Mouse (Mus musculus) hindbrain, postnatal 0 days (tissue): ENCODE data around the gene Rgs3. TPM values are rescaled to one million over a fixed set of nuclear protein-coding genes. Genes with fewer than 3 reads are reported as not detected.

Experiments used
- ATAC-seq: fragments of 200-750 bp; cut with Nextera tagmentation; 2 replicates; pipeline ENCODE4 v1.8.0; 2017; ENCODE audit warnings: mild to moderate bottlenecking, moderate TSS enrichment, moderate library complexity
- DNase-seq: peaks from one replicate; pipeline ENCODE4 v3.0.0-alpha.2; 2015; ENCODE audit warnings: low spot score
- H3K27ac ChIP-seq: fragments of 300-500 bp; sonication (generic); 2 replicates; pipeline ENCODE4 v1.5.1; 2014; ENCODE audit warnings: mild to moderate bottlenecking
- H3K27me3 ChIP-seq: fragments of 300-500 bp; sonication (generic); 2 replicates; pipeline ENCODE4 v1.6.1; 2014; ENCODE audit warnings: low read length, mixed read lengths; ENCODE audit not compliant: insufficient read depth
- H3K36me3 ChIP-seq: fragments of 300-500 bp; sonication (generic); 2 replicates; pipeline ENCODE4 v1.6.1; 2014; ENCODE audit warnings: low read length, mixed read lengths; ENCODE audit not compliant: insufficient read depth
- H3K4me1 ChIP-seq: fragments of 300-500 bp; sonication (generic); 2 replicates; pipeline ENCODE4 v1.6.1; 2014; ENCODE audit warnings: antibody characterized with exemption, low read length, mixed read lengths; ENCODE audit not compliant: insufficient read depth
- H3K4me2 ChIP-seq: fragments of 300-500 bp; sonication (generic); 2 replicates; pipeline ENCODE4 v1.6.1; 2014; ENCODE audit warnings: low read depth, mild to moderate bottlenecking, low read length, moderate library complexity, mixed read lengths
- H3K4me3 ChIP-seq: fragments of 300-500 bp; sonication (generic); 2 replicates; pipeline ENCODE4 v1.5.1; 2014; ENCODE audit warnings: low read length
- H3K9ac ChIP-seq: fragments of 300-500 bp; sonication (generic); replicated peaks from 2 replicates; pipeline ENCODE4 v1.6.1; 2014; ENCODE audit warnings: mild to moderate bottlenecking, low read length, moderate library complexity, mixed read lengths
- H3K9me3 ChIP-seq: fragments of 300-500 bp; sonication (generic); 2 replicates; pipeline ENCODE4 v1.6.1; 2016; ENCODE audit warnings: low read length, mixed read lengths
- CTCF ChIP-seq: IDR thresholded peaks from 2 replicates; pipeline ENCODE4 v1.5.1; 2016; ENCODE audit warnings: antibody characterized with exemption, control low read depth, low read depth
- WGBS: fragments of 180-500 bp; shearing (Covaris S2); extraction: QIAGEN DNeasy Blood & Tissue Kit; methylation state at CpG from one replicate; pipeline ENCODE4 v1.1.7; 2014; 5-methylcytosine and 5-hydroxymethylcytosine counted together
- polyA plus RNA-seq: library from polyadenylated mRNA; unstranded; fragments of >200 nt; fragmentation: Nextera tagmentation; extraction: Ambion mirVana; gene quantifications from 2 replicates; pipeline ENCODE4 v1.2.1, GENCODE M21; 2015
- total RNA-seq: library from RNA; depleted of rRNA; stranded (reverse); fragments of >200 nt; gene quantifications from 2 replicates; pipeline ENCODE4 v1.2.3, GENCODE M21; 2014

Gene Rgs3
- total and polyA plus RNA-seq, 2 experiments from 2014 or later, result 44.6 to 71.9 TPM

- DNase-seq (no peak), ATAC-seq (no peak)
- no peaks in the 10 kb centered on the region for H3K9me3 ChIP-seq
- H3K4me1 ChIP-seq, result peaks cover 7% of the 10 kb centered on the region; the same call in 1 of the 2 replicates
- no peaks in the 10 kb centered on the region for H3K36me3 ChIP-seq
- H3K4me3 ChIP-seq, result no peak overlapping the region
- TF ChIP-seq CTCF, result no peak
- H3K27me3 ChIP-seq, result no peaks in the 10 kb centered on the region
- WGBS, result 79% methylated on average over 3 of the region's 3 CpGs
- H3K9ac ChIP-seq, result no peak overlapping the region
- H3K27ac ChIP-seq, result peak overlapping the region; percentile 67; the same call in 1 of the 2 replicates
- peak overlapping the region; percentile 41 for H3K4me2 ChIP-seq
These were observed 60.3 kb downstream of the Rgs3 start for GRCm38 (mm10) chr4:62619965-62620244.

GRCm38 (mm10) chr4:62621151-62621550, 61.5 kb downstream of the Rgs3 start:
- ATAC-seq (no peak), DNase-seq (no peak)
- H3K4me1 ChIP-seq, result peaks cover 7% of the 10 kb centered on the region; the same call in 1 of the 2 replicates
- H3K36me3 ChIP-seq, result no peaks in the 10 kb centered on the region
- H3K27me3 ChIP-seq, result no peaks in the 10 kb centered on the region
- no peaks in the 10 kb centered on the region for H3K9me3 ChIP-seq
- TF ChIP-seq CTCF, result no peak
- no peak overlapping the region for H3K9ac ChIP-seq
- no peak overlapping the region for H3K4me3 ChIP-seq
- 0 out of 2 replicates have a peak overlapping the region, but pooled peaks have one; percentile 0 for H3K4me2 ChIP-seq
- H3K27ac ChIP-seq, result peak overlapping the region; percentile 62; the same call in 1 of the 2 replicates
- 83% methylated on average over 9 of the region's 9 CpGs for WGBS

- Histone ChIP-seq H3K27me3 (no peaks in the 10 kb centered on the region), H3K9me3 (no peaks in the 10 kb centered on the region), H3K4me3 (no peak overlapping the region), H3K4me2 (peak overlapping the region; percentile 17; the same call in 1 of the 2 replicates), H3K36me3 (no peaks in the 10 kb centered on the region), H3K4me1 (peaks cover 13% of the 10 kb centered on the region), H3K9ac (no peak overlapping the region), H3K27ac (peak overlapping the region; percentile 62)
- no peak for TF ChIP-seq CTCF
- DNase-seq, result no peak
- WGBS, result 74% methylated on average over 14 of the region's 14 CpGs
- ATAC-seq, result no peak
These were observed 62.4 kb downstream of the Rgs3 start for GRCm38 (mm10) chr4:62621880-62622675.

- Histone ChIP-seq H3K4me2 (no peak overlapping the region), H3K4me1 (peaks cover 15% of the 10 kb centered on the region), H3K9ac (no peak overlapping the region)
These were observed 63.8 kb downstream of the Rgs3 start for GRCm38 (mm10) chr4:62623251-62624015.

GRCm38 (mm10) chr4:62624679-62625450, 65.2 kb downstream of the Rgs3 start:
- H3K4me2 ChIP-seq, result no peak overlapping the region
- no peak overlapping the region for H3K27ac ChIP-seq
- peak; percentile 64 for DNase-seq
- H3K9ac ChIP-seq, result no peak overlapping the region
- H3K4me1 ChIP-seq, result peaks cover 8% of the 10 kb centered on the region
- ATAC-seq, result peak; percentile 53
- no peaks in the 10 kb centered on the region for H3K36me3 ChIP-seq
- TF ChIP-seq CTCF, result no peak
- H3K27me3 ChIP-seq, result no peaks in the 10 kb centered on the region
- H3K9me3 ChIP-seq, result no peaks in the 10 kb centered on the region
- WGBS, result 35% methylated on average over 15 of the region's 15 CpGs
- no peak overlapping the region for H3K4me3 ChIP-seq

More at GRCm38 (mm10) chr4:62623251-62624015, 63.8 kb downstream of the Rgs3 start:
- no peak overlapping the region; the same call in 1 of the 2 replicates for H3K27ac ChIP-seq
- no peaks in the 10 kb centered on the region for H3K36me3 ChIP-seq
- TF ChIP-seq CTCF, result no peak
- no peaks in the 10 kb centered on the region for H3K27me3 ChIP-seq
- DNase-seq (no peak), ATAC-seq (no peak)
- H3K4me3 ChIP-seq, result no peak overlapping the region
- WGBS, result 70% methylated on average over 13 of the region's 13 CpGs
- H3K9me3 ChIP-seq, result no peaks in the 10 kb centered on the region

- no peaks in the 10 kb centered on the region for H3K27me3 ChIP-seq
- H3K4me1 ChIP-seq, result peaks cover 8% of the 10 kb centered on the region
- ATAC-seq (no peak), DNase-seq (no peak)
- no peak overlapping the region for H3K9ac ChIP-seq
- no peaks in the 10 kb centered on the region for H3K9me3 ChIP-seq
- WGBS, result 69% methylated on average over 19 of the region's 19 CpGs
- no peak for TF ChIP-seq CTCF
- no peaks in the 10 kb centered on the region for H3K36me3 ChIP-seq
- H3K27ac ChIP-seq, result no peak overlapping the region
- H3K4me3 ChIP-seq, result no peak overlapping the region
- H3K4me2 ChIP-seq, result no peak overlapping the region
These were observed 65.9 kb downstream of the Rgs3 start for GRCm38 (mm10) chr4:62625451-62626061.
